Mouse (Mus musculus) midbrain, embryonic 11.5 days (tissue): ENCODE measurements around the gene Abca4. TPM values are rescaled to one million over a fixed set of nuclear protein-coding genes. Genes with fewer than 3 reads are reported as not detected.
"Not testable (repeated sequence)": the region's sequence is repeated elsewhere in the genome, so short reads cannot be mapped to it uniquely, and the experiment has no call there.

Source experiments
- ATAC-seq: fragments of 200-750 bp; cut with Nextera tagmentation; 2 replicates; pipeline ENCODE4 v1.8.0; 2017; ENCODE audit warnings: moderate TSS enrichment, moderate library complexity; ENCODE audit not compliant: low FRiP score
- DNase-seq: peaks from one replicate; pipeline ENCODE4 v3.0.0; 2015; ENCODE audit warnings: low spot score; ENCODE audit errors: missing footprints
- H3K27ac ChIP-seq: fragments of 300-500 bp; sonication (generic); 2 replicates; pipeline ENCODE4 v1.5.1; 2014; ENCODE audit warnings: low read depth, low read length
- H3K27me3 ChIP-seq: fragments of 300-500 bp; sonication (generic); 2 replicates; pipeline ENCODE4 v1.6.1; 2014; ENCODE audit warnings: mild to moderate bottlenecking, low read length, moderate library complexity, mixed read lengths; ENCODE audit not compliant: control insufficient read depth, insufficient read depth
- H3K36me3 ChIP-seq: fragments of 300-500 bp; sonication (generic); 2 replicates; pipeline ENCODE4 v1.6.1; 2014; ENCODE audit warnings: mild to moderate bottlenecking, low read length, moderate library complexity, mixed read lengths; ENCODE audit not compliant: control insufficient read depth, insufficient read depth
- H3K4me1 ChIP-seq: fragments of 300-500 bp; sonication (generic); 2 replicates; pipeline ENCODE4 v1.6.1; 2014; ENCODE audit warnings: low read length; ENCODE audit not compliant: control insufficient read depth, insufficient read depth
- H3K4me2 ChIP-seq: fragments of 300-500 bp; sonication (generic); 2 replicates; pipeline ENCODE4 v1.6.1; 2014; ENCODE audit warnings: mild to moderate bottlenecking, moderate library complexity
- H3K4me3 ChIP-seq: fragments of 300-500 bp; sonication (generic); 2 replicates; pipeline ENCODE4 v1.5.1; 2014; ENCODE audit warnings: low read depth, low read length
- H3K9ac ChIP-seq: fragments of 300-500 bp; sonication (generic); 2 replicates; pipeline ENCODE4 v1.6.1; 2014; ENCODE audit warnings: low read length
- H3K9me3 ChIP-seq: fragments of 300-500 bp; sonication (generic); 2 replicates; pipeline ENCODE4 v1.6.1; 2016; ENCODE audit warnings: low read length; ENCODE audit not compliant: control insufficient read depth
- WGBS: fragments of 180-500 bp; shearing (Covaris S2); extraction: QIAGEN DNeasy Blood & Tissue Kit; methylation state at CpG from one replicate; pipeline ENCODE4 v1.1.7; 2014; 5-methylcytosine and 5-hydroxymethylcytosine counted together
- polyA plus RNA-seq: library from polyadenylated mRNA; unstranded; fragments of >200 nt; fragmentation: Nextera tagmentation; extraction: Ambion mirVana; gene quantifications from 2 replicates; pipeline ENCODE4 v1.2.1, GENCODE M21; 2014

Abca4 gene
- polyA plus RNA-seq, 1 experiment from 2014 or later, result 2.2 TPM

GRCm38 (mm10) chr3:122072646-122073571 is 28.7 kb downstream of the Abca4 start:
- Histone ChIP-seq H3K27me3 (no peaks in the 10 kb centered on the region), H3K36me3 (no peaks in the 10 kb centered on the region), H3K4me1 (no peaks in the 10 kb centered on the region), H3K27ac (no peak overlapping the region), H3K4me3 (no peak overlapping the region), H3K4me2 (no peak overlapping the region), H3K9me3 (no peaks in the 10 kb centered on the region), H3K9ac (no peak overlapping the region)
- WGBS, result 55% methylated on average over 11 of the region's 11 CpGs
- no peak for ATAC-seq
- no peak for DNase-seq

GRCm38 (mm10) chr3:122073595-122073994 is 29.4 kb downstream of the Abca4 start:
- Histone ChIP-seq H3K27me3 (no peaks in the 10 kb centered on the region), H3K4me2 (no peak overlapping the region), H3K27ac (no peak overlapping the region), H3K9me3 (no peaks in the 10 kb centered on the region), H3K4me1 (0 out of 2 replicates have a peak, but pooled peaks cover 3% of the 10 kb centered on the region), H3K4me3 (no peak overlapping the region), H3K9ac (no peak overlapping the region), H3K36me3 (no peaks in the 10 kb centered on the region)
- ATAC-seq (no peak), DNase-seq (no peak)
- 69% methylated on average over 5 of the region's 5 CpGs for WGBS

- Histone ChIP-seq H3K27ac (no peak overlapping the region), H3K4me2 (no peak overlapping the region), H3K36me3 (no peaks in the 10 kb centered on the region), H3K9me3 (no peaks in the 10 kb centered on the region), H3K4me3 (no peak overlapping the region), H3K9ac (no peak overlapping the region), H3K27me3 (no peaks in the 10 kb centered on the region), H3K4me1 (0 out of 2 replicates have a peak, but pooled peaks cover 3% of the 10 kb centered on the region)
- DNase-seq (peak; percentile 86), ATAC-seq (no peak)
- WGBS, result 31% methylated on average over 10 of the region's 10 CpGs
Measured at GRCm38 (mm10) chr3:122074334-122074733, 30.1 kb downstream of the Abca4 start.

GRCm38 (mm10) chr3:122078141-122078540 is 33.9 kb downstream of the Abca4 start:
- Histone ChIP-seq H3K4me3 (no peak overlapping the region), H3K27me3 (no peaks in the 10 kb centered on the region), H3K36me3 (no peaks in the 10 kb centered on the region), H3K9me3 (no peaks in the 10 kb centered on the region), H3K4me1 (0 out of 2 replicates have a peak, but pooled peaks cover 3% of the 10 kb centered on the region), H3K9ac (no peak overlapping the region), H3K4me2 (no peak overlapping the region), H3K27ac (no peak overlapping the region)
- 15% methylated on average over 6 of the region's 6 CpGs for WGBS
- DNase-seq (no peak), ATAC-seq (peak; percentile 48; the same call in 1 of the 2 replicates)

- Histone ChIP-seq H3K9ac (no peak overlapping the region), H3K27me3 (peaks cover 6% of the 10 kb centered on the region; the same call in 1 of the 2 replicates)
- WGBS, result 88% methylated on average over 6 of the region's 6 CpGs
Measured at GRCm38 (mm10) chr3:122079172-122079571, 34.9 kb downstream of the Abca4 start.

GRCm38 (mm10) chr3:122081634-122082033 is 37.4 kb downstream of the Abca4 start:
- H3K4me3 ChIP-seq, result not testable (repeated sequence)

More at GRCm38 (mm10) chr3:122079172-122079571, 34.9 kb downstream of the Abca4 start:
- H3K4me3 ChIP-seq, result no peak overlapping the region
- no peaks in the 10 kb centered on the region for H3K9me3 ChIP-seq
- ATAC-seq (no peak), DNase-seq (no peak)
- no peak overlapping the region for H3K4me2 ChIP-seq
- 0 out of 2 replicates have a peak, but pooled peaks cover 3% of the 10 kb centered on the region for H3K4me1 ChIP-seq
- no peaks in the 10 kb centered on the region for H3K36me3 ChIP-seq
- no peak overlapping the region for H3K27ac ChIP-seq

GRCm38 (mm10) chr3:122082338-122082737 is 38.1 kb downstream of the Abca4 start:
- Histone ChIP-seq H3K9ac (no peak overlapping the region), H3K4me1 (peaks cover 12% of the 10 kb centered on the region), H3K4me3 (no peak overlapping the region), H3K9me3 (no peaks in the 10 kb centered on the region), H3K27ac (no peak overlapping the region), H3K4me2 (no peak overlapping the region), H3K27me3 (peaks cover 13% of the 10 kb centered on the region), H3K36me3 (no peaks in the 10 kb centered on the region)
- WGBS, result 84% methylated on average over 7 of the region's 7 CpGs
- DNase-seq, result no peak
- ATAC-seq, result no peak

More at GRCm38 (mm10) chr3:122081634-122082033, 37.4 kb downstream of the Abca4 start:
- not testable (repeated sequence) for H3K36me3 ChIP-seq, H3K27ac ChIP-seq, H3K4me2 ChIP-seq, H3K9me3 ChIP-seq, H3K9ac ChIP-seq, ATAC-seq, DNase-seq
- Histone ChIP-seq H3K4me1 (peaks cover 12% of the 10 kb centered on the region), H3K27me3 (peaks cover 11% of the 10 kb centered on the region; the same call in 1 of the 2 replicates)
- WGBS, result 81% methylated on average over 8 of the region's 8 CpGs

GRCm38 (mm10) chr3:122085157-122085989 is 41.1 kb downstream of the Abca4 start:
- ATAC-seq, result peak; percentile 76
- Histone ChIP-seq H3K9me3 (no peaks in the 10 kb centered on the region), H3K4me1 (peaks cover 8% of the 10 kb centered on the region), H3K4me2 (peak overlapping the region; percentile 21; the same call in 1 of the 2 replicates), H3K9ac (no peak overlapping the region), H3K27me3 (peaks cover 24% of the 10 kb centered on the region), H3K4me3 (no peak overlapping the region), H3K36me3 (no peaks in the 10 kb centered on the region), H3K27ac (no peak overlapping the region)
- DNase-seq, result peak; percentile 93
- WGBS, result 20% methylated on average over 18 of the region's 18 CpGs
